Mouse (Mus musculus) G1E (cell line): ENCODE measurements at regions not wholly inside any gene's neighbourhood (a gene's known extent, or its start where the extent isn't known, plus 50 kb on each side); places are given as distances from the start of the nearest gene placed in this dataset.

Experiments
- ATAC-seq: 2 replicates; pipeline ENCODE4 v1.8.0; 2016; ENCODE audit warnings: mild to moderate bottlenecking; ENCODE audit not compliant: insufficient number of reproducible peaks, poor library complexity, low FRiP score, severe bottlenecking; ENCODE audit errors: extremely low read depth
- DNase-seq: peaks from one replicate; pipeline ENCODE4 v3.0.0; 2012; ENCODE audit warnings: low spot score
- H3K27me3 ChIP-seq: 2 replicates; pipeline ENCODE4 v1.6.1; 2012; ENCODE audit warnings: mild to moderate bottlenecking, low read length, inconsistent platforms; ENCODE audit not compliant: insufficient read depth
- H3K36me3 ChIP-seq: replicated peaks from 2 replicates; pipeline ENCODE3; 2012; ENCODE audit warnings: mild to moderate bottlenecking, inconsistent platforms
- H3K4me1 ChIP-seq: 2 replicates; pipeline ENCODE4 v1.6.1; 2012; ENCODE audit warnings: low read depth, low read length, inconsistent platforms, mixed read lengths; ENCODE audit not compliant: insufficient read depth
- H3K4me3 ChIP-seq: 2 replicates; pipeline ENCODE4 v1.5.1; 2012; ENCODE audit warnings: low read depth, mild to moderate bottlenecking, inconsistent platforms, low read length, moderate library complexity, mixed read lengths
- H3K9me3 ChIP-seq: replicated peaks from 2 replicates; pipeline ENCODE4 v1.6.1; 2012; ENCODE audit warnings: inconsistent platforms
- CTCF ChIP-seq: IDR thresholded peaks from 2 replicates; pipeline ENCODE4 v1.5.1; 2012; ENCODE audit warnings: low read depth, low read length, inconsistent platforms, mixed read lengths
- GATA1 ChIP-seq: IDR thresholded peaks from 2 replicates; pipeline ENCODE4 v1.6.1; 2012; ENCODE audit warnings: borderline replicate concordance, low read length, inconsistent platforms, mixed read lengths
- GATA2 ChIP-seq: IDR thresholded peaks from 2 replicates; pipeline ENCODE4 v1.6.1; 2012; ENCODE audit warnings: low read depth, low read length, inconsistent platforms, borderline replicate concordance
- POLR2AphosphoS5 ChIP-seq: IDR thresholded peaks from 2 replicates; pipeline ENCODE4 v1.6.1; 2012; ENCODE audit warnings: low read depth, low read length, inconsistent platforms; ENCODE audit not compliant: insufficient replicate concordance
- TAL1 ChIP-seq: conservative IDR thresholded peaks from 2 replicates; pipeline ENCODE4 v1.6.1; 2012; ENCODE audit warnings: low read depth, low read length, inconsistent platforms, mixed read lengths

DNA sequence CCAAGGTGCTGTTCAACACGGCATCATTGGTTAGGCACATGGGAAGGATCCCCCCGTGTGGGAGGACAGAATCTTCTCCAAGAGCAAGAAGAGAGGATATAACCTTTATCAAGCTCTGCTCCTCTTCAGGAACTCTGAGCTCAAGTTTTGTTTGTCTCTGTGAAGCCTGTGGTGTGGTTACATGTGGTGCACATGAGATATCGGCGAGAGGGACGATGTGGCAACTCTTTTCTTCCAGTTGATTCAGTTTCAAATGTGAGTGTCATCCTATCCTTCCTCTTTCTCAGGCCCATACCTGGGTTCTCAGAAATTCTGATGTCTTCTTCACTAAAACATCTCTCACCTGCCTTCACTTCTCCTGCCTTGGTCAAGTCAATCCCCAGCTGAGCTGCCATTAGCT is 145.3 kb upstream of the Gm9833 start:
- no peak overlapping the region for H3K4me3 ChIP-seq
- DNase-seq (no peak), ATAC-seq (no peak)
- H3K27me3 ChIP-seq = peaks cover 3% of the 10 kb centered on the region; the same call in 1 of the 2 replicates
- TF ChIP-seq TAL1 = no peak
- no peak for TF ChIP-seq GATA2
- no peak for TF ChIP-seq GATA1
- no peak for TF ChIP-seq POLR2AphosphoS5
- TF ChIP-seq CTCF = no peak
- H3K9me3 ChIP-seq = no peaks in the 10 kb centered on the region
- H3K4me1 ChIP-seq = peaks cover 3% of the 10 kb centered on the region
- no peaks in the 10 kb centered on the region for H3K36me3 ChIP-seq

DNA sequence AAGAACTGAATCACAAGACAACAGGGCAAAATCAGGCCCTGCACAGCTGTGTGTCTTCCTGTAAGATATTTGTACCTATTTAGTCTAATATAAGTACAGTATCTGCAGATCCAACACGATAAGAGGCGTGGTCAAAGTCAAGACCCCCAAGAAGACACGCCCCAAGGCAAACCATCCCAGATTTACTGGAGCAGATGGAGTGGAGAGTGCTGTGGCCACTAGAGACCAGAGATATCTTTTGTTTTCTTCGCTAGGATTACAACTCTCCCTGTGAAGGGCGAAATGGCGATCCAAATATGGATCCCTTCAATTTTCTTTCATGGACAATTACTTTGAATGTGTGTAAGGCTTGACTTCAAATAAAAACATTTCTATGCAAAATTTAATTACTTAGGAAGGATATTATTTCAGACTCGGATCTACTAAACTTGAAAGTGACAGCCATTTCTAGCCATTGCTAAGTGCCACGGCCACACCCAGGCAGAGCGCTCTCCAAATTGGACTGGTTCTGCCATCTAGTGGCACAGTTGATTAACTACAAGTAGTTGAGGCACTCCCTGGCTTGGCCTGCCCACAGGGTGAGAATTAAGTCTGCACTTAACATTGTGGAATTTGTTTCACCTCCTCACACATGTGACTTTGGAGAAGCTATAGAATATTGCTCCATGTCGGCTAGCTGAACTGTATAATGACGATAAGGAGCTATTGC is 140.4 kb upstream of the Gm9833 start:
- ATAC-seq (peak; percentile 66), DNase-seq (peak; percentile 54)
- Histone ChIP-seq H3K36me3 (no peaks in the 10 kb centered on the region), H3K27me3 (peaks cover 3% of the 10 kb centered on the region; the same call in 1 of the 2 replicates), H3K4me1 (peaks cover 3% of the 10 kb centered on the region; the same call in 1 of the 2 replicates), H3K4me3 (no peak overlapping the region), H3K9me3 (no peaks in the 10 kb centered on the region)
- TF ChIP-seq POLR2AphosphoS5 = no peak
- TF ChIP-seq CTCF = peak; percentile 72

DNA sequence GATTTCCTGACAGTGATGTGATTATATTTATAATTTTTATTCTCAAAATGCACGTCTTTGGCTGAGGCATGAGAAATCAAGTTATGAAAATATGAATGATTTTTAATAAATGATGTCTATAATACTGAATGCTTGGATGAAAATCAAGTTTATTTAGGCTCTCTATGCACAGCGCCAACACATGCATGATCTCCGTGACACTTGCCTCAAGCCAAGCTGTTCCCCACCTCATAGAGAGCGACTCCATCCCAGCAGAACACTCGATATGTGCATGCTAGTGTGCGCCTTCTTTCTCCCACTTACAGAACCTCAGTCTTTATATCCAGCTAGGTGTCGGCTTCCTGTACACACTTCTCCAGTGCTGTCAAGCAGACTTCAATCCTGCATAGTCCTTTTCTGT is 139.8 kb upstream of the Gm9833 start:
- DNase-seq = no peak
- Histone ChIP-seq H3K4me3 (no peak overlapping the region), H3K36me3 (no peaks in the 10 kb centered on the region), H3K4me1 (peaks cover 3% of the 10 kb centered on the region; the same call in 1 of the 2 replicates), H3K27me3 (0 out of 2 replicates have a peak, but pooled peaks cover 3% of the 10 kb centered on the region), H3K9me3 (no peaks in the 10 kb centered on the region)
- TF ChIP-seq GATA2 (no peak), GATA1 (no peak), TAL1 (no peak), CTCF (no peak), POLR2AphosphoS5 (no peak)
- ATAC-seq = no peak

DNA sequence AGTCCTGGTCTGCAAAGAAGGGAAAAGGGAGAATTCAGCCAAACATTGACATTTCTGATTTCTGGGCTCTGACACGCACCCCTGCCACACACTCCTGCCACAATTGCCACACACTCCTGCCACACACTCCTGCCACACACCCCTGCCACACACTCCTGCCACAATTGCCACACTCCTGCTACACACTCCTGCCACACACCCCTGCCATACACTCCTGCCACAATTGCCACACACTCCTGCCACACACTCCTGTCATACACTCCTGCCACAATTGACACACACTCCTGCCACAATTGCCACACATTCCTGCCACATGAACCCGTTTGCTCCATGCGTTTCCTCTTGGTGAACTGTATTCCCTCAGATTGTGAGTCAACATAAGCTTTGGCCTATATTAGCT is 130.0 kb upstream of the Gm9833 start:
- Histone ChIP-seq H3K4me1 (no peaks in the 10 kb centered on the region), H3K4me3 (no peak overlapping the region), H3K36me3 (no peaks in the 10 kb centered on the region), H3K9me3 (no peaks in the 10 kb centered on the region; the same call in 1 of the 2 replicates), H3K27me3 (peaks cover 2% of the 10 kb centered on the region; the same call in 1 of the 2 replicates)
- DNase-seq (no peak), ATAC-seq (no peak)
- TF ChIP-seq TAL1 = no peak
- no peak for TF ChIP-seq CTCF
- no peak for TF ChIP-seq GATA2

DNA sequence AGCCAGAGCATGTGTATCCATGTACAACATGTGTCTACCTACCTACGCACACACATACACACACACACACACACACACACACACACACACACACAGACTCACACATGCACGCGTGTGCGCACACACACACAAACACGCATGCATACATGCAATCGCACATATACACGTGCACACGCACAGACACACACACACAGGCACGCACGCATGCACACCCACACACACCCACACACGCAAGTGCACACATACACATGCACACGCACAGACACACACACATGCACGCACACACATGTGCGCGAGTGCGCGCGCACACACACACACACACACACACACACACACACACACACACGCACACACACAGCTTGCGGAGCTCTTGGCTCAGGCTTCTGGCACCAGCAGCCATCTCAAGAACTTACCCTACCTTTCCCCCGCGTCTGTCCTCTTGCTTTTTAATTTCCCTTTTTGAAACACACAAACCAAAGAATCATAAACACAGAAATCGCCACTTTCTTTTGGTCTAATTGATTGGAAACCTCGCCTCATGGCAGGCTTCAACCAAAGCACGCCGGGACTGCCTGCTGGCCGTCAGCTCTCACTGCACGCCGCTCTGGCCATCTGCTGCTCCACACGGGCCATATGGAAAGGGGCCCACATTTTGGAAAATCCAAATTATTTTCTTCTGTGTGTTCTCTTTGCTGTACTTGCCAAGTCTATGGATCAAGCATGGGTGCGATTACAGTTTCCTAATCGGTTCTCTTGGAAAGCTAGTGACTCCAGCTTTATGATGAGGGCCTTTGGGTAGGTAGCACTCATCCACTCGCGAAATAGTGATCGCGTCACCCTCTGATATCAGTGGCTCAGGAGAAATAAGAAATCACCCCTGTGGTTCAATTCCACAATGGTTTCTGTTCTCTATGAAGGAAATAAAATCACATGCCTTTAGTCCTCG is 127.9 kb upstream of the Gm9833 start:
- TF ChIP-seq GATA2 = no peak
- no peak for TF ChIP-seq GATA1
- DNase-seq (no peak), ATAC-seq (no peak)
- Histone ChIP-seq H3K27me3 (peaks cover 2% of the 10 kb centered on the region; the same call in 1 of the 2 replicates), H3K4me1 (no peaks in the 10 kb centered on the region), H3K4me3 (no peak overlapping the region), H3K36me3 (no peaks in the 10 kb centered on the region), H3K9me3 (no peaks in the 10 kb centered on the region; the same call in 1 of the 2 replicates)

DNA sequence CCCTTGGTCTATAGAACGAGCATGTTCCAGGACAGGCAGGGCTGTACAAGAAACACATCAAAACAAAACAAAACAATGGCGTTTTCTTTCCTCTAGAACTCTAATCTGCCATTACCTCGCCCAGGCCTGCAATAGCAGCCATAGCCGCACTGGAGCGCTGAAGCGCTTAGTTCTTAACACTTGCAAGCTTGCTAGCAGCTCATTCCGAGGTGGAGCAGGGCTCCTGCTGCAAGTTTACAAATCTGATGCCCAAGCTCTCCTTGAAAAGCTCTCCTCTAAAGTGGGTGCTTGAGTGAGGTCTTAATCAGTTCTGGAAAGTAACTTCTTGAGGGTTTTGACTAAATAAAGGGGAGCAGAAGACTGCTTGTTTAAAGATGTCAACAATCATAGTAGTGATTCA is 127.2 kb upstream of the Gm9833 start:
- no peaks in the 10 kb centered on the region for H3K36me3 ChIP-seq
- H3K4me1 ChIP-seq = no peaks in the 10 kb centered on the region
- H3K4me3 ChIP-seq = no peak overlapping the region
- H3K27me3 ChIP-seq = peaks cover 2% of the 10 kb centered on the region; the same call in 1 of the 2 replicates
- TF ChIP-seq GATA2 = no peak
- no peak for TF ChIP-seq GATA1
- no peak for TF ChIP-seq TAL1
- TF ChIP-seq CTCF = no peak
- TF ChIP-seq POLR2AphosphoS5 = no peak
- ATAC-seq (no peak), DNase-seq (no peak)
- no peaks in the 10 kb centered on the region; the same call in 1 of the 2 replicates for H3K9me3 ChIP-seq
